Mouse (Mus musculus): ENCODE data around the gene Epo.

Epo gene

DNA sequence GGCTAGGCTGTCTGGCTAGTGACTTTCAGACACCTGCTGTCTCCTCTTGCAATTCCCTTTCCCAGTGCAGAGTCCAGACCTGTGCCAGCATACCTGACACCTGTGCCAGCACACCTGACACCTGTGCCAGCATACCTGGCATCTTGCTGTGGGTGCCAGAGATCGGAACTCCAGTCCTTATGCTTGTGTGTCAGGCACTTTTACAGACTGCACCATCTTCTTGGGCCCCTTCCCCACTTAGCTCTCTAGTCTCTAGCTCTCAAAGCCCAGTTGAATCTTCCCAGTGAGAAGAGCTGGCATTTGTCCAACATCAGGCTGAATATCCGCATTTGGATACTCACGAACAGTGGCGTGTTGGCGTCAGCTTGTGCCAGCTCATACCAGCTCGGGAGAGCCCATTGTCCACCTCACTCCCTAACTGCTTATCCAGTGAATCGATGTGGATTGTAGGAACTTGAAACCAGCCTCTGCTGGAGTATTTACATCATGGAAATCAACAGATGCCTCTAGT, 6.3 kb upstream of the Epo start:
- no peak for DNase-seq

GRCm38 (mm10) chr5:137537461-137537860, 4.4 kb upstream of the Epo start:
- no peak for DNase-seq

- no peak for DNase-seq
Observed at GRCm38 (mm10) chr5:137535318-137535717, 2.3 kb upstream of the Epo start.

DNA sequence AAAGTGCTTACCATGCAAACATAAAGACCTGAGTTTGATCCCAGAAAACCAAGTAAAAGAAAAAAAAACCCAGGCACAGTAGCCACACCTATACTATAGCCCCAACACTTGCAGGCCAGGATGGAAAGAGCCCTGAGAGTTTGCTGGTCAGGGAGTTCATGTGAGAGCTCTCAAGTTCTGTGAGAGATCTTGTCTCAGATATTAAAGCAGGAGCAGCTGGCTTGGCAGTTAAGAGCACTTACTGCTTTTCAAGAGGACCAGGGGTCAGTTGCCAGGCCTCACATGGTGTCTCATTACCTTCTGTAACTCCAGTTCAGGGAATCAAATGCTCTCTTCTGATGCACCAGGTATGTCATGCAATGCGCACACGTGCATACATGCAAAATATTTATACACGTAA, 1.7 kb upstream of the Epo start:
- DNase-seq, result no peak

DNA sequence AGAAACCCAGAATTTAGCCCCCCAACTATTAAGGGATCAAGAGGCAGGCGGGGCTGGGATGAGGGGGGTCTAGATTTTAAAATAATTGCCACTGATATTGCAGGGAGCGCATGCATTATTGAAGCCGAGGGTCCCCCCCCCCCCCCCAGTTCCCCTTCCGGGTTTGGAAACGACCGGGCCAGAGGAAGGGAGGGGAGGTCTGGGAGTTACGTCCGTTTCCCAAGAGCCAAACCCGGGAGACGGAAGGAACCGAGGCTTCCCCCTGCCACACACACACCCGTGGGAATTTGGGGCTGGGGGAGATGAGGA, 280 bp downstream of the Epo start:
- no peak for DNase-seq

- DNase-seq, result peak; percentile 47
Observed at GRCm38 (mm10) chr5:137532131-137532807, 773 bp downstream of the Epo start.

DNA sequence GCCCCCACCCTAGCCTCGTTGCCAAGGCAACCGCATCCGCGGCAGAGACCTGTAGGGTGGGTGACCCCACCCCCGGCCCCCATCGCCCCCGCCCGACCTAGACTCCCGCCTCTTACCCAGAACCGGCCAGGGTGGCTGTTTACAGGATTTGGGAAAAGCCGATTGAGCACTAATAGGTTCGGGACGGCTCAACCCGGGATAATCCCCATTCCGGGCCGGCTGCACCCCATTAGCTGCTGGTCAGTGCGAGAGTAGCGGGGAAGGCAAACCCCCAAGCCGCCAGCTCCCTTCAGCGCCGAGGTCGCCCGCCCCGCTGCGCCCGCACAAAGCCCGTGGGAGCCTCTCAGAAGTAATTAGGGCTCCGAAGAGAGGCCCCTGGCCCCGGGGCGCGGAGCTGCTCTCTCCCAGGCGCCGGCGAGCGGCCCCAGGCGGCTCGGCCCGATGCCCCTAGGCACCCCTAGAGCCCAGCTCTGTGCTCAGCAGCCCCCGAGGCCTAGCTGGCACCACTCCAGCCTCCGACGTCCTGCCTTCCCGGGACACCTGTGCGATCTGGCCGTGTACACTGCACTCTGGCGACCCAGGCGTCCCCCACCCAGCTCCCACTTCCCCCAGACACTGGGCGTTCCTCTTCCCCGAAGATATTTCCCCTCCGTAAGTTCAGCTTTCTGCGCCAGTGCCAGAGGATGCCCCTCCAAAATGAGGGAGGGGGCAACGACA, 1.5 kb downstream of the Epo start:
- peak; percentile 76 for DNase-seq

DNA sequence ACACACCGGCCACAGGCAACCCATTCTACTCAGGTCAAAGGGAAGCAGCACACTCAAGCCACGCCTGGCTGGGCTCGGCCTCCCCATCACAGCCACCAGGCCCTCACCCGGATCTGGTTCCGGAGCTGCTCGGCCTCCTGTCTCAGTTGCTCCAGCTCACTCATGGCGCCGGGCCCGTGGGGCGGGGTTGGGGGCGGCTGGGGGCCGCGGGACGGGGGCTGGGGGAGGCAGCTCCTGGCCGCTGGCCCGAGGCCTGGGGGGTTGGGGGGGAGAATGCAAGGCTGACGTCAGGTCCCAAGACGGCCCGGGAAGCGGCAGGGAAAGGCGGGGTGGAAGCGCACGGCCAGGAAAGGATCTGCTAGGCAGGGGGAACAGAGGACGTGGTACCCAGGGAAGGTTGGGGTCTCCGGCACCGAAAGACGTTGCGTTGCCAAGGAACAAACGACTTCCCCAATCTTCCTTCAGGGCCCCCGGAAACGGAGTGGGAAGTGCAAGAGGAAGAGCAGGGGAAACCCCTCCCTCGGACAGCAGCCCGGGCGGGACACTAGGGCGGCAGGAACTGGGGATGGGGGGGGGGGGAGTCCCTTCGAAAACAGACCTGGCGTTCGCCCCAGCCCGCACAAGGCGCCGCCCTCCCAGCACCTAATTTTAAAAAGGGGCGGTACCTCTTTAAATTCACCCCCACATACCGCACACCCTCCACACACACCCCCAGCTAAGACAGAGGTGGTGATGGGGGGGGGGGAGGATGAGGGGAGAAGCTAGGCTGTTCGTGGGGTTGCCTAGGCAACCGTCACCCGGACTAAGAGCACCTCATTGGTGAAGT, 2.2 kb downstream of the Epo start:
- peak; percentile 45 for DNase-seq

DNA sequence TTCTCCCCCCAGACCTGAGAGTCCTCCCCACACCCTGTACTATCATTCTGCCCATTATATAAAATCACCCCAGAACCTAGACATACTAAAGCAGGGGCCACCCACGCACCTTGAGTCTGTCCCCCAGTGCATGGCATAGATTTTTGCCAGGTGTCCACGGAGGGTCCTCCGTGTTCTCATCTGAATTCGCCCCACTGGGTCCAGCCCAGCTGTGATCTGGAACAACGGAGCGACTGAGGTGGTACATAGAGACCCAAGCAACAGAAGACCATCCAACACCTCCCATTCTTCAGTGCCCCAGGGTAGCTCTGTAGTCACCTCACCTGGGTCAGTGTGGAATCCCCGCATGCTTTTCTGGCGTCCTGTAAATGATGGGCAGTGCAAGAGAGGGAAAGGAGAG, 3.0 kb downstream of the Epo start:
- no peak for DNase-seq

DNA sequence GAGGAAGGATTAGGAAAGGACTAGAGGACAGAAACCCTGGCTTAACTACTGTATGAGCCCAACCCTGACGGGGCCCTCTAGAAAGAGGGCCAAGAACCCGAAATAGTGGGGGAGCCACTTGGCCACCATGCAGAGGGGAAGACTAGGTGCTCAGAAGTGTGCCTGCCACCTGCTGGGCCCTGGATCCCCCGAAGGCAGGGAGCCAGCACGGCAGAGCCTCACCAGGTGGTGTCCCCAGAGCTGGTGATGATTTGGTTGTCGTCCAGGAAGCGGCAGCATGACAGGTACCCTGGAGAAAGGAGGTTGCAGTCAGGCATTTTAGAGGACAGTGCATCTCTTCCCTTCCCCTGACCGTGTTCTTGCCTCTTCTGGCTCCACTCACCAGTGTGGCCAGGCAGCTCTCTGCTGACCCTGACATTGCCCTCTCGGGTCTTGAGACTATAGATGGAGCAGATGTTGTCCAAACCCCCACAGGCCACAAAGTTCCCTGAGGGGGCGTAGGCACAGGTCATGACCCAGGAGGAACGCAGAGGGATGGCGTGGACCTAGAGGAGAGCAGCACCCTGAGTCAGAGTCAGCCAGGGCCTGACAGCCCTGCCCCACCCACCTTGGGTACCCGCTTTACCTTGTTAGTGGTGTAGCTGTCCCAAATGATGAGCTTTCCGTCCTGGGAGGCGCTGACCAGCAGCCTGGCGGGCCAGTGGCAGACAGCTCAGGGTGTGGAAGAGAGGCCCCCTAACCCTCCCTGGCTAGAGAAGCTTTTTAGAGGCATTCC, 3.6 kb downstream of the Epo start:
- no peak for DNase-seq

DNA sequence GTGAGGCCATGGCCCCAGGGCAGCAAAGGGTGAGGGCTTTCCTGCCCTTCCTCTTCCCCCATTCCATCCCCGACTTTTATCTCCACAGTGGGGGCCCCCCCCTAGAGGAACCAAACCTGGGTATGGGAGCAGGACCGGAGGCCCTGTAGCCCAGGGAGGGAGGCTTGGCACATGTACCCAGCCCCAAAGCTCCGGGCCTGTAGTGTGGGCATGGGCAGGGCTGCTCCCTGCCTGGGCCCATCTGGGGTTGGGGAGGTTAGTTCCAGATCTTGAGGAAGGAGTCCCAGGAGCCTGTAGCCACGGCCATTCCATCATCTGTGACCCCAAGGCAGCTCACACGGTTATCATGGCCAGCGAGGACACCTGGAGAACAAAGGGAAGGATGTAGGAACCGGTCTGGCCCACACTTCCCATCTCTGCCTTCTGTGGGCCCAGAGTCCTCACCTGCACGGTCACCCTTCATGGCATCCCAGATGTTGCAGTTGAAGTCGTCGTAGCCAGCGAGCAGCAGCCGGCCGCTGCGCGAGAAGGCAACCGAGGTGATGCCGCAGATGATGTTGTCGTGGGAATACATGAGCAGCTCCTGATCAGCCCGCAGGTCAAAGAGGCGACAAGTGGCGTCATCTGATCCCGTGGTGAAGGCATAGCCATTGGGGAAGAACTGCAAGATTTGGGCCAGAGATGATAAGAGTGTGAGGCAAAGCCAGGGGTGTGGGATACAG, 4.6 kb downstream of the Epo start:
- DNase-seq, result no peak

GRCm38 (mm10) chr5:137527413-137527812, 5.6 kb downstream of the Epo start:
- no peak for DNase-seq

GRCm38 (mm10) chr5:137526192-137526936, 6.7 kb downstream of the Epo start:
- DNase-seq, result peak; percentile 45

DNA sequence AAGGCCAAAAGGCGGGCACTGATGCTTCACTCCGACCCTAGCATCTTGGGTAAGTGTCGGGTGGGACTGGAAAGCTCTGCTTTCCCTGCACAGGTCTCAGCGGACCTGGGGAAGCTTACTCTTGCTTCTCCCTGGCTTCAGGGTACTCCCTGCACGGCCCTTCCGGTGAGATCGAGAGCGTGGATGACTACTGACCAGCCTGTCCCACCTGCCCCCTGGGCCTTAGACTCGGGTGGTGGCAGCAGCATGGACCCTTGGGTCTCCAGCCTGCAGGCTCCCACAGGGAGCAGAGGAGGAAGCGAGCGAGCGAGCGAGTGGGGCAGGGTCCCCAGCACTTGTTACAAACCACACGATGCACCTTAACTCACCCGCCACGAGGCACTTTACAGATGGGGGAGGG, 7.5 kb downstream of the Epo start:
- DNase-seq, result no peak

DNA sequence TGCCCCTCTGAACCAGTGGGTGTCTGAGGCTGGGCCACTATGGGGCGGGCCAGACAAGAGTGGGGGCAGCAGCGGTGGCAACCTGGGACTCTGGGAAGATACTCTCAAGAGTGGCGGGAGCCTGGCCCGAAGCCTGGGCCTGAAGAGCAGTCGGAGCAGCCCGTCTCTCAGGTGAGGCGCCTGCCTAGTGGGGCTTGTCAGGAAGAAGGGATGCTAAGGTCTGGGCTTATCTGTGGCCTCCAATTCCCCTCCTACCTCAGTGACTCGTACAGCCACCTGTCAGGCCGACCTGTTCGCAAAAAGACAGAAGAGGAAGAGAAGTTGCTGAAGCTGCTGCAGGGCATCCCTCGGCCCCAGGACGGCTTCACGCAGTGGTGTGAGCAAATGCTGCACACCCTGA, 8.4 kb downstream of the Epo start:
- no peak for DNase-seq

- no peak for DNase-seq
Observed at GRCm38 (mm10) chr5:137524251-137524515, 8.9 kb downstream of the Epo start.

DNA sequence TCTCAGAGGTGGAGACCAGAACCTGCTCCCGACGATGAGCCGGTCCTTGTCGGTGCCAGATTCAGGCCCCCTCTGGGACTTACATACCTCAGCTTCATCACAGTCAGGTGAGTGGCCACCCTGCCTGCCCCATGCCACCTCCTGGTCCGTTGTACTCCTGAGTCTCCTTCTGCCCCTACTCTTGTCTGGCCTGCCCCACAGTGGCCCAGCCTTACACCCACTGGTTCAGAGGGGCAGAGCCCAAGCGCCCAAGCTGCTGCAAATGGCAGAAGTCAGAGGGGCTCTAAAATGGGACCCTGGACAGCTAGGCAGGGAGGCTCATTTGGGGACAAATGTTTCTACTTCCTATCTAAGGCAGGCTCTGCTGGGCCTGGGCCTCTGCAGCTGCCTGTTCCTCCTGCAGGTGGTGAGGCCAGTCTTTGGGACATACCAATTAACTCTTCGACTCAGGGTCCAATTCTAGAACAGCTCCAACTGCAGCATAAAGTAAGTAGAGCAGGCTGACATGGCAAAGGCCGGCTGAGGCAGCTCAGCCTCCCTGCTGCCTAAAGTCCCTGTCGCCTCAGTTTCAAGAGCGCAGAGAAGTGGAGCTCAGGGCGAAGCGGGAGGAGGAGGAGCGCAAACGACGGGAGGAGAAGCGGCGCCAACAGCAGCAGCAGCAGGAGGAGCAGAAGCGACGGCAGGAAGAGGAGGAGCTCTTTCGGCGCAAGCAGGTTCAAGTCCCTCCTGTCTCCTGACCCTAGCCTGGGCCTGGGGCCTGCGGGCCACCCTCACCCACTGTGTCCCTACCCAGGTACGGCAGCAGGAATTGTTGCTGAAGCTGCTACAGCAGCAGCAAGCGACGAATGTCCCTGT, 9.4 kb downstream of the Epo start:
- no peak for DNase-seq

DNA sequence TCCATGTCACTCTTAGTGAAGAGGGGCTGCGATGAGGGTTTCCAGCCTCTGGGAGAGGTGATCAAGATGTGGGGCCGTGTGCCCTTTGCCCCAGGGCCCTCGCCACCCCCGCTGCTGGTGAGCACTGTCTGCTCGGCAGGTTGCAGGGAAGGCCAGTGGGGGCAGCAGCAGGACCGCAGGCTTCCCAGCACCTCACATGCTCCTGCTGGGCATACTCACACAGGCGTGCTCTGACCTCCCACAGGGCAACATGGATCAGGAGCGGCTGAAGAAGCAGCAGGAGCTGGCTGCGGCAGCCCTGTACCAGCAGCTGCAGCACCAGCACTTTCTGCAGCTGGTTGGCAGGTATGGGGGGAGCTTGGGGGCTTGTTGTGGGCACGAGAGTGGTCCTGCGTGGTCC, 10.3 kb downstream of the Epo start:
- no peak for DNase-seq

DNA sequence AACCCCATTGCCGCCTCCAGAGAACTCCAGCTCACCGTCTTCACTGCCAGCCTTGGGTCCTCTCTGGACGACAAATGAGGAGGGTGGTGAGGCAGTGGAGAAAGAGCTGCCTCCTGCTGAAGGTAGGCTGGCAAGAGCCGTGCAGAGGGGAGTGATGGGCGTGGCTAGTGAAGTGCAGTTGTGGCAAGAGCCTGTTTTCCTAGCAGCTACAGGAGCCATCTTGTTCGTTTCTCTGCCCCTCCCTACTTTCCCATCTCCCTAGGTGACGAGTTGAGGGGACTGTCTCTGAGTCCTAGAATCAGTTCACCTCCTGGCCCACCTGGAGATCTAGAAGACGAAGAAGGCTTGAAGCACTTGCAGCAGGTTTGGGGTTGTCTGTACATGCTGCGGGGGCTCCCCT, 11.2 kb downstream of the Epo start:
- DNase-seq, result no peak

GRCm38 (mm10) chr5:137519691-137520550, 13.1 kb downstream of the Epo start:
- DNase-seq, result no peak

Data from thymus, postnatal 14 days (tissue).